Mouse (Mus musculus) erythroblast, embryonic 14.5 days (primary cell): ENCODE results near the gene Rab42.

Source experiments
- GATA1 ChIP-seq: IDR thresholded peaks from 2 replicates; pipeline ENCODE4 v1.6.1; 2012; ENCODE audit warnings: low read length, inconsistent platforms, mixed read lengths
- TAL1 ChIP-seq: IDR thresholded peaks from 3 replicates; pipeline ENCODE4 v1.6.1; 2012; ENCODE audit warnings: low read length, inconsistent platforms, mixed read lengths

DNA sequence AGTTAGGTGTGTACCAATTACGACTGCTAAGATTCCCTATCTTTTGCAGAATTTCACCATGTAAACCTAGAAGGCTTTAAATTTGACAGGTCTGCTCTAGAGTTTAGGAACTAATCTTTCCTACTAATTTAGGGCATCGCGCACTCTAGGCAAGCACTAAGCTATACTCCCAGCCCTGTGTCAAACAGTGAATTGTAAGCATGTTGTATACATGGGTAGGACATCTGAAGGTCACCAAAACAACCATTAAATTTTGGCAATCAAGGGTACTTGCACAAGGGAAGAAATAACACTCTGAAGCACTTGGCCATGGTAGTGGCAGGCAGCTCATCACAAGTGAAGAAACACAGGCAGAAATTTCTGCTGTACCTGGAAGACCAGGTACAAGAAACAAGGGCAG is 47.7 kb upstream of the Rab42 start:
- TF ChIP-seq GATA1 (no peak), TAL1 (no peak)
